ENCODE assay signal across 8 mouse cellular contexts in genomic region chrX:73965307-73965706, GRCm38 (mm10). TPM values are rescaled to one million over a fixed set of nuclear protein-coding genes. Genes with fewer than 3 reads are reported as not detected.
DNase-seq lines count a peak whose midpoint lies in the region; ATAC-seq lines count a peak whose summit lies in the region.

No protein-coding gene starts in this region.

- H3K27me3 ChIP-seq in embryonic facial prominence, embryonic 13.5 days, result peaks cover 13% of the 10 kb centered on the region; the same call in 1 of the 2 replicates
- H3K27me3 ChIP-seq in hindbrain, embryonic 13.5 days, result no peaks in the 10 kb centered on the region
- no peaks in the 10 kb centered on the region for H3K27me3 ChIP-seq in lung, embryonic 16.5 days (ENCODE audit: control insufficient read depth, insufficient read depth, low read depth, low read length)

- peaks cover 21% of the 10 kb centered on the region for H3K4me1 ChIP-seq in embryonic facial prominence, embryonic 13.5 days
- H3K4me1 ChIP-seq in hindbrain, embryonic 13.5 days (replicated peaks), result peaks cover 35% of the 10 kb centered on the region
- peaks cover 13% of the 10 kb centered on the region; the same call in 1 of the 2 replicates for H3K4me1 ChIP-seq in lung, embryonic 16.5 days (replicated peaks; ENCODE audit: control insufficient read depth, insufficient read depth, low read length)

- H3K36me3 ChIP-seq in embryonic facial prominence, embryonic 13.5 days, result no peaks in the 10 kb centered on the region
- no peaks in the 10 kb centered on the region for H3K36me3 ChIP-seq in hindbrain, embryonic 13.5 days
- H3K36me3 ChIP-seq in lung, embryonic 16.5 days (ENCODE audit: control insufficient read depth, insufficient read depth, low read length), result no peaks in the 10 kb centered on the region

- H3K4me3 ChIP-seq in embryonic facial prominence, embryonic 13.5 days, result peak overlapping the region; percentile 69
- H3K4me3 ChIP-seq in hindbrain, embryonic 13.5 days, result peak overlapping the region; percentile 66
- peak overlapping the region; percentile 77 for H3K4me3 ChIP-seq in lung, embryonic 16.5 days (ENCODE audit: low read length)

- H3K4me2 ChIP-seq in embryonic facial prominence, embryonic 13.5 days, result peak overlapping the region; percentile 71
- peak overlapping the region; percentile 76 for H3K4me2 ChIP-seq in hindbrain, embryonic 13.5 days
- H3K4me2 ChIP-seq in lung, embryonic 16.5 days (ENCODE audit: low read depth, low read length), result peak overlapping the region; percentile 68

- peak; percentile 72 to 83 for DNase-seq in adrenal gland, adult (ENCODE audit: inconsistent age in 2 of 2, low spot score in 1 of 2)
- peak; percentile 42 to 71 for DNase-seq in layer of hippocampus, postnatal 14 days (ENCODE audit: low spot score in 2 of 2)
- peak; percentile 64 to 69 for DNase-seq in right cerebral cortex, postnatal 36 days (ENCODE audit: low spot score in 2 of 2)
- no peak for DNase-seq in c-Kit-positive CD71-positive TER-119-positive erythroid progenitor cells, embryonic 14.5 days (ENCODE audit: low spot score)

- H3K9me3 ChIP-seq in embryonic facial prominence, embryonic 13.5 days, result no peaks in the 10 kb centered on the region
- no peaks in the 10 kb centered on the region for H3K9me3 ChIP-seq in hindbrain, embryonic 13.5 days
- H3K9me3 ChIP-seq in lung, embryonic 16.5 days (ENCODE audit: control insufficient read depth, low read length), result no peaks in the 10 kb centered on the region

- H3K9ac ChIP-seq in embryonic facial prominence, embryonic 13.5 days, result peak overlapping the region; percentile 78
- H3K9ac ChIP-seq in hindbrain, embryonic 13.5 days, result peak overlapping the region; percentile 78
- peak overlapping the region; percentile 79 for H3K9ac ChIP-seq in lung, embryonic 16.5 days (ENCODE audit: low read length)

- H3K27ac ChIP-seq in embryonic facial prominence, embryonic 13.5 days, result peak overlapping the region; percentile 99
- peak overlapping the region; percentile 99 for H3K27ac ChIP-seq in hindbrain, embryonic 13.5 days
- H3K27ac ChIP-seq in lung, embryonic 16.5 days (ENCODE audit: low read length), result peak overlapping the region; percentile 99

- WGBS in embryonic facial prominence, embryonic 13.5 days, result 24% methylated on average over 20 of the region's 20 CpGs
- 21% methylated on average over 20 of the region's 20 CpGs for WGBS in hindbrain, embryonic 13.5 days
- 17% methylated on average over 20 of the region's 20 CpGs for WGBS in lung, embryonic 16.5 days

- peak; percentile 40 for ATAC-seq in CD4-positive, CD25-positive, alpha-beta regulatory T cell, adult 4 months
- ATAC-seq in embryonic facial prominence, embryonic 13.5 days (ENCODE audit: insufficient number of reproducible peaks, insufficient read depth, low FRiP score, low TSS enrichment, low read depth), result no peak
- ATAC-seq in hindbrain, embryonic 13.5 days (ENCODE audit: low FRiP score), result no peak
- no peak for ATAC-seq in lung, embryonic 16.5 days (ENCODE audit: low read depth)

RNA-seq across cellular contexts. Expression of gene Hcfc1, which starts 0.8 kb away (rescaled TPM):
- polyA plus RNA-seq in CD4-positive, CD25-positive, alpha-beta regulatory T cell, adult 4 months (2017; shearing (Covaris generic)), result 10 to 100 TPM; 34.2 to 45.5 TPM
- polyA plus RNA-seq in embryonic facial prominence, embryonic 13.5 days (2015; fragmentation: Nextera tagmentation; extraction: Ambion mirVana), result 58.1 and 65.4 TPM in 2 replicates
- polyA plus RNA-seq in hindbrain, embryonic 13.5 days (2015; fragmentation: Nextera tagmentation; extraction: Ambion mirVana), result 50.8 and 52.1 TPM in 2 replicates
- 10 to 100 TPM; 72.6 to 76.3 TPM for total RNA-seq in layer of hippocampus, postnatal 14 days (2021)
- 48.4 and 48.7 TPM in 2 replicates for polyA plus RNA-seq in lung, embryonic 16.5 days (2015; fragmentation: Nextera tagmentation; extraction: Ambion mirVana)

RNA-seq across cellular contexts. Expression of gene Renbp, which starts 34.7 kb away (rescaled TPM):
- polyA plus RNA-seq in CD4-positive, CD25-positive, alpha-beta regulatory T cell, adult 4 months (2017; shearing (Covaris generic)), result 10 to 100 TPM in 1 of 2 experiments, 1 to 10 TPM in 1; 6.4 to 15.1 TPM
- polyA plus RNA-seq in embryonic facial prominence, embryonic 13.5 days (2015; fragmentation: Nextera tagmentation; extraction: Ambion mirVana), result 25.7 and 27.6 TPM in 2 replicates
- polyA plus RNA-seq in hindbrain, embryonic 13.5 days (2015; fragmentation: Nextera tagmentation; extraction: Ambion mirVana), result 12.7 and 14.8 TPM in 2 replicates
- total RNA-seq in layer of hippocampus, postnatal 14 days (2021), result 1 to 10 TPM; 5.5 to 6.3 TPM
- 43.7 and 43.9 TPM in 2 replicates for polyA plus RNA-seq in lung, embryonic 16.5 days (2015; fragmentation: Nextera tagmentation; extraction: Ambion mirVana)

RNA-seq across cellular contexts. Expression of gene Naa10, which starts 43.6 kb away (rescaled TPM):
- 100 to 1,000 TPM; 181 to 200 TPM for polyA plus RNA-seq in CD4-positive, CD25-positive, alpha-beta regulatory T cell, adult 4 months (2017; shearing (Covaris generic))
- 132 and 151 TPM in 2 replicates for polyA plus RNA-seq in embryonic facial prominence, embryonic 13.5 days (2015; fragmentation: Nextera tagmentation; extraction: Ambion mirVana)
- polyA plus RNA-seq in hindbrain, embryonic 13.5 days (2015; fragmentation: Nextera tagmentation; extraction: Ambion mirVana), result 105 and 107 TPM in 2 replicates
- total RNA-seq in layer of hippocampus, postnatal 14 days (2021), result 10 to 100 TPM; 62.8 to 70.1 TPM
- 132 and 136 TPM in 2 replicates for polyA plus RNA-seq in lung, embryonic 16.5 days (2015; fragmentation: Nextera tagmentation; extraction: Ambion mirVana)

RNA-seq across cellular contexts. Expression of gene Arhgap4, which starts 43.6 kb away (rescaled TPM):
- polyA plus RNA-seq in CD4-positive, CD25-positive, alpha-beta regulatory T cell, adult 4 months (2017; shearing (Covaris generic)), result 100 to 1,000 TPM; 162 to 239 TPM
- polyA plus RNA-seq in embryonic facial prominence, embryonic 13.5 days (2015; fragmentation: Nextera tagmentation; extraction: Ambion mirVana), result 3.3 and 3.4 TPM in 2 replicates
- 3.4 and 3.8 TPM in 2 replicates for polyA plus RNA-seq in hindbrain, embryonic 13.5 days (2015; fragmentation: Nextera tagmentation; extraction: Ambion mirVana)
- total RNA-seq in layer of hippocampus, postnatal 14 days (2021), result 1 to 10 TPM; 4.1 to 5.0 TPM
- 3.1 and 3.5 TPM in 2 replicates for polyA plus RNA-seq in lung, embryonic 16.5 days (2015; fragmentation: Nextera tagmentation; extraction: Ambion mirVana)

RNA-seq across cellular contexts. Expression of gene Irak1, which starts 58.4 kb away (rescaled TPM):
- polyA plus RNA-seq in CD4-positive, CD25-positive, alpha-beta regulatory T cell, adult 4 months (2017; shearing (Covaris generic)), result 10 to 100 TPM; 19.8 to 23.1 TPM
- 56.5 and 60.4 TPM in 2 replicates for polyA plus RNA-seq in embryonic facial prominence, embryonic 13.5 days (2015; fragmentation: Nextera tagmentation; extraction: Ambion mirVana)
- polyA plus RNA-seq in hindbrain, embryonic 13.5 days (2015; fragmentation: Nextera tagmentation; extraction: Ambion mirVana), result 38.5 and 39.7 TPM in 2 replicates
- total RNA-seq in layer of hippocampus, postnatal 14 days (2021), result 10 to 100 TPM; 47.6 to 56.5 TPM
- 57.7 and 61.6 TPM in 2 replicates for polyA plus RNA-seq in lung, embryonic 16.5 days (2015; fragmentation: Nextera tagmentation; extraction: Ambion mirVana)
